Mouse (Mus musculus) adrenal gland (tissue): ENCODE results near the gene Mlx.

Source experiments
- intact Hi-C: fragments of 180-260 bp; cut with DNase I; formaldehyde crosslinking; loops from one replicate; pipeline ENCODE4 v1.15.1; 2025
- microRNA-seq, 2 experiments: library from miRNA; unstranded; fragments of <30 nt; microRNA quantifications; one replicate each; pipeline ENCODE4; 2019

The Mlx gene

DNA sequence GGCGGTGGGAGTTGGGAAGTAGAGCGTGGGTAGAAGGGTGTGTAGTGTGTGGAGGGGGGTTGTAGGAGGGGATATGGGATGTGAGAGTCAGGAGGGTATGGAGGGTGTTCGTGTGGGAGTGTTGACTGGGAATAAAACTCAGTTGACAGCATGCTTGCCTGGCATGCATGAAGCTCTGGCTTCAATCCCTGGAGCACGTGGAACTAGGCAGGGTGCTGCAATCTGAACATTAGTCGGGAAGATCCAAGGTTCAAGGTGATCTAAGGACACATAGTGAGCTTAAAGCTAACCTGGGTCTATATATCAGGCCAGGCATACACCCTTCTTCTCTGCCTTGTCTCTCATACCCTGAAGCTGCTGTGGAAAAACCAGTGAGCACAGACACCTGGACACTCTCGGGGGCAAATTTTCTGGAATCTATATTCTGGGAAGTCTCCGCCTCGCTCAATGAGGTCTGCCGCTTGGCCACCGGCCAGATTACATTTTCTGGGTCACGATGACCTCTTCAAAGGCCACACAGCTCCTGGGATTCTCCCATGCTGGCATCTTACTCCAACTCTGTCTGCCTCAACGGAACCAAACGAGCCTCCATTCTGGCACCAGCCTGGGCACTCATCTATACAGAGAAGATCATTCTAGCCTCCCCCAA lies 47.3 kb downstream of the Mlx start:
- intact Hi-C loops: no loop called here

GRCm38 (mm10) chr11:101137000-101137399 lies 49.9 kb downstream of the Mlx start:
- intact Hi-C loops: loop anchor here (5.0 kb wide), 1 partner anchor 35 kb away; the partner anchor contains the start of genes Cntnap1 and Plekhh3

DNA sequence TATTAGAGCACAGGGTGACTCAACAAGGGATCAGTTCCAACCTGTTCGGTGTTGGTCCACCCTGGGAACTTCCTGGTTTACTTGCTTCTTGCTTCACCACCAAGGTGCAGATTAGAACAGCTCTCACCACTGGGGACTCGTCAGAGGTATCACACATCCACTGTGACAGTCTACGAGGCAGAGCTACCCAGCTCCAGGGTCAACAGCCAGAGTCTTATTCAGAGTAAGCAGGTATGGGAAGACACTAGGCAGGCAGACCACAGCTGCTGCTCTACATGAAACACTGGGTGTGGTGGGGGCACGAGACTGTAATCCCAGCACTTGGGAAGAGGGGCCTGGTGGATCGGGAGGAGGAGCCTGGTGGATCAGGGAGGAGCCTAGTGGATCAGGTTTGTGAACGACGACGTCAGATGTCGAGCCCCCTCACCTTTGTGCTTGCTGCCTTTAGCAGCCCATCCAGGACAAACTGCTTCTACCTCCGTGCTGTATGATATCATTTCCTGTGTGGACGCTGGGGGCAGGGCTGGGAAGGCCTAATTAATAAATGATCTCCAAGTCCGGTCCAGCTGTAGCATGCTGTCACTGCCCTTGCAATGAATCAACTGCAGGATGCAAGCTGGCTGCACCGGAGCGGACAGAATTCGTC lies 51.6 kb downstream of the Mlx start:
- intact Hi-C loops: loop anchor here (5.0 kb wide), 1 partner anchor 34 kb away; the partner anchor contains the start of genes Cntnap1 and Plekhh3

DNA sequence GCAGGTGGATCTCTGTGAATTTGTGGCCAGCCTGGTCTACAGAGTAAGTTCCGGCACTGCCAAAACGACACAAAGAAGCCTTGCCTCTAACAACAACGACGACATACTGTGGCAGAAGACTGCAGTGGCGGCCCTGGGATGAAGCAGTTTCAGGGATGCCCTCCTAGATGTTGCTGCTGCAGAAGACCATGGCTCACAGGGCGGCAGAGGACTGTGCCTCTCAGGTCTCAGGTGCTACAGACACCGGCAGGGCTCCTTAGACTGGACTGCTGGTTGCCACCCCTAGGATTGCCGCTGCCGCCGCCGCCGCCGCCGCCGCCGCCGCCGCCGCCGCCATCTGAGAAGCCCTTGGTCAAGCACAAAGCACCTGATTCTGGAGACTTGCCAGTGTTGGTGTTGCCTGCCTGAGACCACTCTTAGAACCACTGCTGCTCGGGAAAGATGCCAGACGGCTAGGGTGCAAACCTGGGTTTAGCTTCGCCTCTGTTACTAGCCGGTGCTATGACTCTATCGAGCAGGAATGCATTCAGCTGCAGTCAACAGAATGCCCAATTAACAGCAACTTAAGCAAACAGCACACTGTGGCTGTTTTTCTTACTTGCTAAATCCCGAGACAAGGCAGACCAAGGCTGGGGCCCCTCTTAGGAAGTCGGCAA lies 53.2 kb downstream of the Mlx start:
- intact Hi-C loops: no loop called here

GRCm38 (mm10) chr11:101141088-101141487 lies 54.0 kb downstream of the Mlx start:
- intact Hi-C loops: no loop called here

Small RNA genes lying within 50 kb of the gene (microRNA-seq; reads per million reads assigned to microRNA genes)
- 0 reads per million in 2 experiments for gene Gm27626
